Mouse (Mus musculus) MEL (cell line): Measurements from ENCODE around the gene Klf13. TPM values are rescaled to one million over a fixed set of nuclear protein-coding genes. Genes with fewer than 3 reads are reported as not detected.

Experiments used
- DNase-seq: peaks from one replicate; pipeline ENCODE4 v3.0.0; 2011; ENCODE audit warnings: low read depth, low spot score
- H3K27ac ChIP-seq: 2 replicates; pipeline ENCODE4 v1.5.1; 2012; ENCODE audit warnings: low read depth, mild to moderate bottlenecking, control low read depth, low read length, moderate library complexity; ENCODE audit not compliant: control insufficient read depth
- H3K27me3 ChIP-seq, 2 experiments: fragments of 150-350 bp in 1 of 2; sonication (generic) in 1 of 2; 2 replicates each; pipeline ENCODE4 v1.6.1; 2012; ENCODE audit warnings: low read length in 2 of 2, mild to moderate bottlenecking in 2 of 2, improper control_type of control experiment in 1 of 2, moderate library complexity in 1 of 2; ENCODE audit not compliant: insufficient read depth in 2 of 2, control insufficient read depth in 1 of 2
- H3K36me3 ChIP-seq, 2 experiments: 2 replicates each; pipeline ENCODE4 v1.6.1; 2012 to 2014; ENCODE audit warnings: low read length in 2 of 2, improper control_type of control experiment in 1 of 2, inconsistent platforms in 1 of 2, mild to moderate bottlenecking in 1 of 2; ENCODE audit not compliant: insufficient read depth in 2 of 2, control insufficient read depth in 1 of 2
- H3K4me1 ChIP-seq, 2 experiments: fragments of 150-350 bp in 1 of 2; sonication (generic) in 1 of 2; 2 replicates each; pipeline ENCODE4 v1.6.1; 2012; ENCODE audit warnings: low read length in 2 of 2, improper control_type of control experiment in 1 of 2, mild to moderate bottlenecking in 1 of 2; ENCODE audit not compliant: insufficient read depth in 2 of 2, control insufficient read depth in 1 of 2
- H3K4me3 ChIP-seq, 2 experiments: fragments of 150-350 bp in 1 of 2; sonication (generic) in 1 of 2; 2 replicates each; pipeline ENCODE4 v1.5.1; 2012; ENCODE audit warnings: low read depth in 2 of 2, low read length in 2 of 2, mild to moderate bottlenecking in 2 of 2, moderate library complexity in 2 of 2, control low read depth in 1 of 2, improper control_type of control experiment in 1 of 2; ENCODE audit not compliant: control insufficient read depth in 1 of 2, insufficient read depth in 1 of 2
- H3K79me2 ChIP-seq: 2 replicates; pipeline ENCODE4 v1.6.1; 2012; ENCODE audit warnings: mild to moderate bottlenecking, low read length, moderate library complexity; ENCODE audit not compliant: control insufficient read depth, poor library complexity, insufficient read depth
- H3K9ac ChIP-seq: 2 replicates; pipeline ENCODE4 v1.6.1; 2012; ENCODE audit warnings: low read depth, mild to moderate bottlenecking, control low read depth, low read length, moderate library complexity; ENCODE audit not compliant: control insufficient read depth, poor library complexity, severe bottlenecking
- H3K9me3 ChIP-seq: fragments of 150-350 bp; sonication (generic); replicated peaks from 2 replicates; pipeline ENCODE4 v1.6.1; 2012; ENCODE audit warnings: mild to moderate bottlenecking, low read length, improper control_type of control experiment, moderate library complexity; ENCODE audit not compliant: insufficient read depth
- BHLHE40 ChIP-seq: IDR thresholded peaks from 2 replicates; pipeline ENCODE4 v1.6.1; 2012; ENCODE audit warnings: low read depth, mild to moderate bottlenecking, inconsistent platforms, low read length, improper control_type of control experiment, borderline replicate concordance
- CHD2 ChIP-seq: IDR thresholded peaks from 2 replicates; pipeline ENCODE4 v1.6.1; 2011; ENCODE audit warnings: low read length, improper control_type of control experiment
- CTCF ChIP-seq, 3 experiments: IDR thresholded peaks in 2 of 3; conservative IDR thresholded peaks in 1 of 3; 2 replicates each; pipeline ENCODE4 v1.5.1; 2011 to 2012; ENCODE audit warnings: low read length in 3 of 3, low read depth in 2 of 3, mild to moderate bottlenecking in 2 of 3, improper control_type of control experiment in 1 of 3, inconsistent platforms in 1 of 3, mixed read lengths in 1 of 3, moderate library complexity in 1 of 3; ENCODE audit not compliant: control insufficient read depth in 1 of 3, insufficient read depth in 1 of 3, poor library complexity in 1 of 3, severe bottlenecking in 1 of 3
- E2F4 ChIP-seq: IDR thresholded peaks from 2 replicates; pipeline ENCODE4 v1.6.1; 2011; ENCODE audit warnings: low read depth, low read length, improper control_type of control experiment, borderline replicate concordance
- EP300 ChIP-seq, 2 experiments: IDR thresholded peaks; 2 replicates each; pipeline ENCODE4 v1.6.1; 2011; ENCODE audit warnings: improper control_type of control experiment in 2 of 2, low read length in 2 of 2, low read depth in 1 of 2, mild to moderate bottlenecking in 1 of 2
- GABPA ChIP-seq: IDR thresholded peaks from 2 replicates; pipeline ENCODE4 v1.6.1; 2012; ENCODE audit warnings: low read depth, mild to moderate bottlenecking, inconsistent platforms, low read length, improper control_type of control experiment, moderate library complexity
- GATA1 ChIP-seq: IDR thresholded peaks from 2 replicates; pipeline ENCODE4 v1.6.1; 2011; ENCODE audit warnings: low read depth, low read length, improper control_type of control experiment
- HCFC1 ChIP-seq: IDR thresholded peaks from 2 replicates; pipeline ENCODE4 v1.6.1; 2012; ENCODE audit warnings: low read depth, mild to moderate bottlenecking, inconsistent platforms, low read length, improper control_type of control experiment, moderate library complexity
- KAT2A ChIP-seq: conservative IDR thresholded peaks from 2 replicates; pipeline ENCODE4 v1.6.1; 2012; ENCODE audit warnings: low read depth, low read length, improper control_type of control experiment, inconsistent platforms
- MAX ChIP-seq: IDR thresholded peaks from 2 replicates; pipeline ENCODE4 v1.6.1; 2011; ENCODE audit warnings: low read length, improper control_type of control experiment
- MAZ ChIP-seq: IDR thresholded peaks from 2 replicates; pipeline ENCODE4 v1.6.1; 2012; ENCODE audit warnings: low read depth, mild to moderate bottlenecking, inconsistent platforms, low read length, improper control_type of control experiment
- MYB ChIP-seq: IDR thresholded peaks from 2 replicates; pipeline ENCODE4 v1.6.1; 2011; ENCODE audit warnings: mild to moderate bottlenecking, low read depth, low read length, improper control_type of control experiment
- NELFE ChIP-seq: IDR thresholded peaks from 2 replicates; pipeline ENCODE4 v1.6.1; 2011; ENCODE audit warnings: low read depth, low read length, improper control_type of control experiment
- NRF1 ChIP-seq: IDR thresholded peaks from 2 replicates; pipeline ENCODE4 v1.6.1; 2014; ENCODE audit warnings: low read depth, mild to moderate bottlenecking, inconsistent platforms, low read length, improper control_type of control experiment, moderate library complexity; ENCODE audit not compliant: poor library complexity, insufficient read depth, severe bottlenecking
- POLR2AphosphoS5 ChIP-seq: IDR thresholded peaks from 2 replicates; pipeline ENCODE4 v1.6.1; 2012; ENCODE audit warnings: low read depth, borderline replicate concordance, mild to moderate bottlenecking, inconsistent platforms, low read length, moderate library complexity, mixed read lengths
- RAD21 ChIP-seq: IDR thresholded peaks from 2 replicates; pipeline ENCODE4 v1.6.1; 2011; ENCODE audit warnings: mild to moderate bottlenecking, low read depth, low read length, improper control_type of control experiment
- RCOR1 ChIP-seq: IDR thresholded peaks from 2 replicates; pipeline ENCODE4 v1.6.1; 2012; ENCODE audit warnings: low read depth, mild to moderate bottlenecking, inconsistent platforms, low read length, improper control_type of control experiment
- SIN3A ChIP-seq: IDR thresholded peaks from 2 replicates; pipeline ENCODE4 v1.6.1; 2012; ENCODE audit warnings: low read length, improper control_type of control experiment, inconsistent platforms
- SMC3 ChIP-seq: IDR thresholded peaks from 2 replicates; pipeline ENCODE4 v1.6.1; 2011; ENCODE audit warnings: low read depth, low read length, improper control_type of control experiment
- TAL1 ChIP-seq: IDR thresholded peaks from 2 replicates; pipeline ENCODE4 v1.6.1; 2012; ENCODE audit warnings: mild to moderate bottlenecking, inconsistent platforms, low read length, moderate library complexity, mixed read lengths
- TBP ChIP-seq: IDR thresholded peaks from 2 replicates; pipeline ENCODE4 v1.8.0; 2011; ENCODE audit warnings: low read depth, low read length, improper control_type of control experiment
- TCF12 ChIP-seq: IDR thresholded peaks from 2 replicates; pipeline ENCODE4 v1.6.1; 2014; ENCODE audit warnings: low read depth, mild to moderate bottlenecking, inconsistent platforms, low read length, improper control_type of control experiment, moderate library complexity
- UBTF ChIP-seq: IDR thresholded peaks from 2 replicates; pipeline ENCODE4 v1.6.1; 2012; ENCODE audit warnings: low read depth, mild to moderate bottlenecking, inconsistent platforms, low read length, improper control_type of control experiment, moderate library complexity, borderline replicate concordance; ENCODE audit not compliant: insufficient read depth
- USF1 ChIP-seq: IDR thresholded peaks from 2 replicates; pipeline ENCODE4 v1.6.1; 2014; ENCODE audit warnings: low read depth, mild to moderate bottlenecking, inconsistent platforms, low read length, improper control_type of control experiment, moderate library complexity
- ZC3H11A ChIP-seq: IDR thresholded peaks from 2 replicates; pipeline ENCODE4 v1.6.1; 2012; ENCODE audit warnings: low read depth, mild to moderate bottlenecking, inconsistent platforms, low read length, improper control_type of control experiment
- ZMIZ1 ChIP-seq: IDR thresholded peaks from 2 replicates; pipeline ENCODE4 v1.6.1; 2012; ENCODE audit warnings: low read depth, mild to moderate bottlenecking, inconsistent platforms, low read length, improper control_type of control experiment, moderate library complexity
- ZNF384 ChIP-seq: IDR thresholded peaks from 2 replicates; pipeline ENCODE4 v1.6.1; 2012; ENCODE audit warnings: low read depth, mild to moderate bottlenecking, inconsistent platforms, low read length, improper control_type of control experiment
- polyA plus RNA-seq, 2 experiments: library from polyadenylated mRNA; stranded (reverse) in 1 of 2; unstranded in 1 of 2; fragments of >175 nt in 1 of 2; fragments of >200 nt in 1 of 2; gene quantifications; 2 replicates each; pipeline versions ENCODE4 v1.2.1 to v1.2.4; 2012; ENCODE audit warnings: low replicate concordance in 2 of 2, low read depth in 1 of 2; ENCODE audit not compliant: insufficient read length in 2 of 2, insufficient read depth in 1 of 2, missing spikeins in 1 of 2
- total RNA-seq: library from RNA; depleted of rRNA; stranded (reverse); fragments of 300-350 nt; gene quantifications from 2 replicates; pipeline ENCODE4 v1.2.3, GENCODE M21; 2012

Klf13 gene
- total and polyA plus RNA-seq, 3 experiments = 21.6 to 118 (median 26.9) TPM

- H3K27ac ChIP-seq = peak overlapping the region; percentile 90
- peak overlapping the region; percentile 21 to 27; a peak in 2 of 4 replicates for H3K4me3 ChIP-seq
- no peak for TF ChIP-seq TCF12
- TF ChIP-seq ZMIZ1 = no peak
- no peak for TF ChIP-seq E2F4
- TF ChIP-seq NRF1 = no peak
- TF ChIP-seq MYB = no peak
- TF ChIP-seq USF1 = no peak
- no peak for TF ChIP-seq KAT2A
- TF ChIP-seq CHD2 = no peak
- TF ChIP-seq HCFC1 = no peak
- no peak for TF ChIP-seq UBTF
- TF ChIP-seq POLR2AphosphoS5 = no peak
- no peak for TF ChIP-seq GABPA
- TF ChIP-seq RCOR1 = no peak
- TF ChIP-seq SIN3A = no peak
- TF ChIP-seq GATA1 = no peak
- TF ChIP-seq TBP = no peak
- no peak for DNase-seq
- no peaks in the 10 kb centered on the region for H3K9me3 ChIP-seq
- no peaks in the 10 kb centered on the region for H3K79me2 ChIP-seq
- H3K27me3 ChIP-seq = no peaks in the 10 kb centered on the region
- H3K9ac ChIP-seq = peak overlapping the region; percentile 60; the same call in 1 of the 2 replicates
- H3K4me1 ChIP-seq = peaks cover 16 to 25% of the 10 kb centered on the region in 2 experiments; a peak in 3 of 4 replicates
- H3K36me3 ChIP-seq = peaks cover 0 to 17% of the 10 kb centered on the region in 2 experiments; a peak in 2 of 4 replicates
These were observed 63.0 kb downstream of the Klf13 start for GRCm38 (mm10) chr7:63875686-63876085.

- H3K27me3 ChIP-seq = no peaks in the 10 kb centered on the region
- no peak for DNase-seq
- no peak for TF ChIP-seq ZNF384
- no peak for TF ChIP-seq E2F4
- no peak for TF ChIP-seq UBTF
- no peak for TF ChIP-seq RCOR1
- TF ChIP-seq CHD2 = no peak
- no peak for TF ChIP-seq EP300 (IDR thresholded peaks at IDR 0.05; ENCODE audit: low read depth in 1 of 2, low read length in 2 of 2)
- TF ChIP-seq RAD21 = no peak
- no peak for TF ChIP-seq ZC3H11A
- TF ChIP-seq BHLHE40 = no peak
- no peak for TF ChIP-seq MAZ
- TF ChIP-seq NELFE = no peak
- no peak for TF ChIP-seq TBP
- no peak for TF ChIP-seq CTCF (IDR thresholded peaks at IDR 0.05 in 2 of 3, conservative IDR thresholded peaks at IDR 0.05 in 1 of 3; ENCODE audit: control insufficient read depth in 1 of 3, insufficient read depth in 1 of 3, low read depth in 2 of 3, low read length in 3 of 3, poor library complexity in 1 of 3, severe bottlenecking in 1 of 3)
- no peak for TF ChIP-seq GABPA
- no peak for TF ChIP-seq GATA1
- no peak for TF ChIP-seq MAX
- TF ChIP-seq SMC3 = no peak
- no peak for TF ChIP-seq TAL1
- no peak overlapping the region for H3K4me3 ChIP-seq
- peaks cover 16 to 25% of the 10 kb centered on the region in 2 experiments; a peak in 3 of 4 replicates for H3K4me1 ChIP-seq
- H3K79me2 ChIP-seq = no peaks in the 10 kb centered on the region
- H3K36me3 ChIP-seq = peaks cover 0 to 20% of the 10 kb centered on the region in 2 experiments; a peak in 2 of 4 replicates
- H3K9me3 ChIP-seq = no peaks in the 10 kb centered on the region
- H3K27ac ChIP-seq = no peak overlapping the region
- H3K9ac ChIP-seq = no peak overlapping the region
These were observed 64.8 kb downstream of the Klf13 start for GRCm38 (mm10) chr7:63873880-63874279.
